Mouse (Mus musculus): Measurements from ENCODE around the gene Spin2d.
"Not testable (repeated sequence)": the region's sequence is repeated elsewhere in the genome, so short reads cannot be mapped to it uniquely, and the experiment has no call there.

Spin2d gene

GRCm38 (mm10) chrX:73176889-73177288, at the start of gene Spin2d:
TSS of gene Spin2d (minus strand) at chrX:73176989.
- not testable (repeated sequence) for DNase-seq (ENCODE audit: low spot score in 2 of 2)

GRCm38 (mm10) chrX:73225365-73225764, 48.6 kb upstream of the Spin2d start:
- DNase-seq (ENCODE audit: low spot score in 2 of 2) = no peak

GRCm38 (mm10) chrX:73213819-73214564, 37.2 kb upstream of the Spin2d start, which contains the start of gene Xlr4b:
TSS of gene Xlr4b (plus strand) at chrX:73214333.
- not testable (repeated sequence) for DNase-seq (ENCODE audit: low spot score in 2 of 2)

GRCm38 (mm10) chrX:73191934-73192333, 15.1 kb upstream of the Spin2d start, which contains the start of gene Xlr3b:
TSS of gene Xlr3b (plus strand) at chrX:73192207.
- not testable (repeated sequence) for DNase-seq (ENCODE audit: low spot score in 2 of 2)

- DNase-seq (ENCODE audit: low spot score in 2 of 2) = not testable (repeated sequence)
Observed at GRCm38 (mm10) chrX:73149350-73149749, 27.4 kb downstream of the Spin2d start, which contains the start of gene DXBay18. TSS of gene DXBay18 (minus strand) at chrX:73149450.

GRCm38 (mm10) chrX:73148496-73148895, 28.3 kb downstream of the Spin2d start, which contains the start of gene Xlr5b:
TSS of gene Xlr5b (plus strand) at chrX:73148796.
- DNase-seq (ENCODE audit: low spot score in 2 of 2) = not testable (repeated sequence)

GRCm38 (mm10) chrX:73143218-73143618, 33.6 kb downstream of the Spin2d start:
- not testable (repeated sequence) for DNase-seq (ENCODE audit: low spot score in 2 of 2)

Data from cerebellum, postnatal 4 days (tissue).